Mouse (Mus musculus) spleen, adult 12 weeks (tissue): Measurements from ENCODE around the gene Thap2.

Source experiments
- DNase-seq: peaks from one replicate; pipeline ENCODE4 v3.0.0; 2022; ENCODE audit warnings: low spot score

Thap2 gene

GRCm38 (mm10) chr10:115354553-115354952 is 29.7 kb downstream of the Thap2 start:
- DNase-seq: no peak

DNA sequence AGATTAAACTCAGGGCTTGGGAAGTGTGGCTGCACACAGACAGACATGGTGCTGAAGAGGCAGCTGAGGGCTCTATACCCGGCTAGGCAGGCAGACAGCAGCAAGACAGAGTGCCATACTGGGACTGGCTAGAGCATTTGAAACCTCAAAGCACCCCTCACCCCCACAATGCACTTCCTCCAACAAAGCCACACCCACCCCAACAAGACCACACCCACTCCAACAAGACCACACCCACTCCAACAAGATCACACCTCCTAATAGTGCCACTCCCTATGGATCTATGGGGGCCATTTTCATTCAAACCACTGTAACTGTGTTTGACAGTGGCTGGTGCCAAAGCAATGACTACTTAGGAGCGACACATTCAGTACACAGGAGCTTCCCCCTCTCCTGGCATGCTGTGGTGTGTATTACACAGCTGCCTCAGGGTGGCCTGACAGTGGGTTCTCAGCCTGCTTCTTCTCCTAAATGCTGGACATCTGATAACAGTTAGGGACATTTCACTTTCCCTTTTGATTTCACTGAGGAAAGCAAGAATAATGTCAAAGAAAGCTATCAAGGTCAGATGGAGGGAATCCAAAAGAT is 33.3 kb downstream of the Thap2 start:
- DNase-seq: no peak

DNA sequence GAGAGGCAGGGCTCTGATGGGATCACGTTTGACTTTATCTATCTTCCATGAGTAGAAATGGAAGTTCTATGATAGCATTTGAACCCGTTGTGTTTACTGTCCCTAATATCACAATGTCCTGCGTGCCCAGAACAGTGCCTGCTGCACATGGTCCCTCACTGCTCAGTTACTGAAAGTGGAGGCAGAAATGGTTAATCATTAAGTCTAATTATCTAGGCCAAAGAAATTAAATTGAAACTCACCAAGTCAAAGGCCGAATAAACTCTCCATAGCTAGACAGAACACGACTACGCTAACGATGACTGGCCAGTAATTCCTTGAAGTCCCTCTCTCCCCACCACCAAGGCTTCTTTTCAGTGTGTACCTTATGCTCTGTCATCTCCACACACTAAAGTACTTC is 34.7 kb downstream of the Thap2 start:
- no peak for DNase-seq

- DNase-seq: no peak
Observed at GRCm38 (mm10) chr10:115349029-115349428, 35.2 kb downstream of the Thap2 start.

- no peak for DNase-seq
Observed at GRCm38 (mm10) chr10:115348131-115348530, 36.1 kb downstream of the Thap2 start.

DNA sequence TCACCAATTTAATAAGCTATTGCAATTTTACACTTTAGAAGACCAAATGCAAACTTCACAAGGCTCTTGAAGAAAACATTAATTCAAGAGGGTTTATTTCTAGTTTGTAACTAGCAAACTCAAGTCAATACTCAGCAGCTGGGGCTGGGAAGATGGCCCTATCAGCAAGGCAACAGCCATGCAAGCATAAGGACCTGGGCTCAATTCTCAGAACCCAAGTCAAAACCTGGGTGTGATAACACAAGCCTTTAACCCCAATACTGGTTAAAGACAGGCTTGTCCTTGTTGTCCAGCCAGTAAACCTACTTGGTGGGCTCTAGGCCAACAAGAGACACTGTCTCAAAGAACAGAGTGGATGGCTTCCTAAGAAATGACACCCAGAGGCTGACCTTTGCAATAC is 37.8 kb downstream of the Thap2 start:
- no peak for DNase-seq

DNA sequence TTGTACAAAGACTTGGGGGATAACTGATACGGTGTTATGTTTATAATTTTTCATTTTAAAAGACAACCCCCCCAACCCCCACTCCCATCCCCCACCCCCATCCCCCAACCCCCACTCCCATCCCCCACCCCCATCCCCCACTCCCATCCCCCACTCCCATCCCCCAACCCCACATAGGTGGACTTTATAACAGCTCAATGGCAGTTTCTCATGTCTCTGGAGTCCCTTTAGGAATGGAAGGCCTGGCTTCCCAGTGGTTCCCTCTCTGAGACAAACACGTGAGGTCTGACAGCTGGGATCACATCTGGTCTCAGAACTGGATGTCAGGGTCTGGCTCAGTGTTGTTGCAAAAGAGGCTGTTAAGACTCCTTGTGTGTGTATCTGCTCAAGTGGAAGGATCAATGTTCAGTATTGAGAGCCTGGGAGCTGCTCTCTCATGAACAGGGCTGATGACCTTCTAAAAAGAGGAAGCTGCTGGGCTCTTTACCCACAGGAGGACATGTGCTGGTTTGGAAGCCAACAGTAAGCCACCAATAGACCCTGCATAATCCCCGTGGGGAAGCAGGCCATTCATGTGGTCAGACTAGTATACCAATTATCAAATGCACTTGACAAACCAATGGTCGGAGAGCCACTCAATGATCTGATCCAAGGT is 41.3 kb downstream of the Thap2 start:
- DNase-seq: no peak

- no peak for DNase-seq
Observed at GRCm38 (mm10) chr10:115339820-115340328, 44.4 kb downstream of the Thap2 start.

DNA sequence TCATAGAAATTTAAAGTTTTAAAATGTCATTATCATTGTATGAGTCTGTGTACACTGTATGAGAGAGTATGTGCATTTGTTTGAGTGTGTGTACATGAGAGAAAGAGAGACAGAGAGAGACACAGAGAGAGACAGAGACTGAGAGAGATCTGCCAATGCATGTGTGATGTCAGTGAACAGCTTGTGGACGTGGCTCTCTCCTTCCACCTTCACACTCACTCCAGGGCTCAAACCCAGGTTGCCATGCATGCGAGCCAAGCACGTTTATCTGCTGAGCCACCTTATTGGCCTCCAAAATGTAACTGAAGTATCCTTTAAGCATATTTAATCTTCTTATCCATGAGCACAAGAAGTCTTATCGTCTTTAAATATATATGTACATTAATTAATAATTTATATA is 47.3 kb downstream of the Thap2 start:
- DNase-seq: no peak

DNA sequence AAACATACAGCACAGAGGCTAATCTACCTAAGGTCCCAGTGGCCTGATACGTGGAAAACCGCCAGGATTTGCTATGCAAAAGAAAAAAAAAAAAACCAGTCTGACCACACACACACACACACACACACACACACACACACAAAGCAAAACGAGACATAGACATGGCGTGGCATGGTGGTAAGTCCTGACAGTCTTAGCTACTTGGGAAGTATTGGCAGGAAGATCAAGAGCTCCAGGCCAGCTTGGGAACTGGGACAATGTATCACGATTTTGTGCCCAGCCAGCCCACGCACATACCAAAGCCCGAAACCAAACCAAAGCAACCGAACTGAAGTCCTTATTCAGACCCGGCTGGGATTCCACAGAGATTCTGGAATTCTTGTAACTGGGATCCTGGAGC is 50.7 kb downstream of the Thap2 start:
- DNase-seq: no peak

- no peak for DNase-seq
Observed at GRCm38 (mm10) chr10:115332997-115333396, 51.2 kb downstream of the Thap2 start.

GRCm38 (mm10) chr10:115332420-115332952 is 51.8 kb downstream of the Thap2 start:
- no peak for DNase-seq

DNA sequence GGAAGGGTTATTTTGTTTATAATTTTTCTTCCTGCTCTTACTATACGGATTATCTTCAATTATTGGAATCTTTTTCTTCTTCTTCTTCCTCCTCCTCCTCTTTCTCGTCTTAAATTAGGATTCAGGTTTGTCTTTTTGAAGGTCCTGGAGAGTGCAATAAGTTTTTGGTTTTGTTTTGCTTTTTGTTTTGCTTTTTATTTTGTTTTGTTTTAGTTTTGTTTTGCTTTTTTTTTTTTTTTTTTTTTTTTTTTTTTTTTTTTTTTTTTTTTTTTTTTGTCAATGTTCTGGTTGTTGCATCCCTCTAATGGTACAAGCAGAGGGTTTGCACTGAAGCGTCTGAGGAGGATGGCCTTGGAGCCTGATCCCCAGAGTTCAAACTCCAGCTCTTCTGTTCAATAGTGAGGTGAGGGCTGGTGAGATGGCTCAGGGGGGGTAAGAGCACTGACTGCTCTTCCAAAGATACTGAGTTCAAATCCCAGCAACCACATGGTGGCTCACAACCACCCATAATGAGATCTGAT is 55.2 kb downstream of the Thap2 start:
- DNase-seq: no peak

GRCm38 (mm10) chr10:115328514-115328913 is 55.7 kb downstream of the Thap2 start:
- DNase-seq: no peak

- peak; percentile 40 for DNase-seq
Observed at GRCm38 (mm10) chr10:115323295-115323694, 60.9 kb downstream of the Thap2 start.

DNA sequence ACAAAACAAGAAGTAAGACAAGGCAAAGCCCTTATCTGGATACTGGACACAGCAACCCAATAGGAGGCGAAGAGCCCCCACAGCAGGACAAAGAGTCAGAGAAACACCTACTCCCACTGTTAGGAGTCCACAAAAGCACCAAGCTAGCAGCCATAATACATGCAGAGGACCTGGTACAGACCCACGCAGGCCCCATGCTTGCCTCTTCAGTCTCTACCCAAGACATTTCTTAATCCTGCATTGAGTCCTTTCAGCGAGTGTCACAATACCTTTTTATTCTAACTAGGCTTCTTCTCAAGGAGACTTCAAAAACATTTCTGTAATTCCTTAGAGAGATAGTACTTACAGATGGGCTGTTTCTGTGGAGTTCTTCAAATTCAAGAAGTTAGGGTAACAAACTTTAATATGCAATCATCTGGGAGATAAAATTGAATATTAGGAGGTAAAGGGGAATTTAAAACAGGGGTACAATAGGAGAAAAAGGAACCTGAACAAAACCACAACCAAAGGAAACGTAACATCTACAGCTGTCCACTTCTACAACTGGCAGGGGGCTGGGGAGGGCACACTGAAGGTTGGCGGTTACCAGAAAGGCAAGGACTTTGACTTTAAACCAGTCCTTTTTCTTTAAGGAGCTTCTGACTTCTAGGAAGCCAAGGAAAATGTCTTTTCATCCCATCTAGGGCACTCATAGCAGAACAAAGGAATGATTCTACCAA is 62.8 kb downstream of the Thap2 start:
- DNase-seq: no peak
